Mouse (Mus musculus): Measurements from ENCODE around the gene Rwdd2b.

DNA sequence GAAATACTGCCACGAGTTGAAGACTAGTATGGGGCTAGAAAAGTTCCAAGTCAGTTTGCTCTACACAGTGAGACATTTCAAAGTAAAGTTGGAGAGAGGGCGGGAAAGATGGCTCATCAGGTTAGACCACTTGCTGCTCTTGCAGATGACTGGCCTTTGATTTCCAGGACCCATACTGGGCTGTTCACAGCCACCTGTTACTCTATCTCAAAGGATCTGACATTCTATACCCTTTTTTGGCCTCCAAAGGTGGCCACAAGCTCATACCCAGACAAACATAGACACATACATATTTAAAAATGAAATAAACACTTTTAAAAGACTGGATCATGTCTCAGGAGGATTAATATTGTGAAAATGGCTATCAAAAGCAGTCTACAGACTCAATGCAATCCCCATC, 56.0 kb downstream of the Rwdd2b start:
- TF ChIP-seq POLR2A (IDR thresholded peaks at IDR 0.05; ENCODE audit: low read depth, low read length) (no peak), CTCF (conservative IDR thresholded peaks at IDR 0.05; ENCODE audit: insufficient read depth, insufficient read length, low read depth, low read length) (no peak)

Measured in kidney, adult 2 months (tissue).